Mouse (Mus musculus) heart, embryonic 15.5 days (tissue): Measurements from ENCODE around the gene Plppr2. TPM values are rescaled to one million over a fixed set of nuclear protein-coding genes. Genes with fewer than 3 reads are reported as not detected.

Experiments
- ATAC-seq: fragments of 200-750 bp; cut with Nextera tagmentation; replicated peaks from 2 replicates; pipeline ENCODE4 v1.8.0; 2017; ENCODE audit warnings: low read depth, moderate TSS enrichment; ENCODE audit not compliant: insufficient number of reproducible peaks, insufficient read depth, low FRiP score
- H3K27ac ChIP-seq: fragments of 300-500 bp; sonication (generic); 2 replicates; pipeline ENCODE4 v1.5.1; 2015; ENCODE audit warnings: mild to moderate bottlenecking, inconsistent platforms
- H3K27me3 ChIP-seq: fragments of 300-500 bp; sonication (generic); 2 replicates; pipeline ENCODE4 v1.6.1; 2015; ENCODE audit warnings: inconsistent platforms
- H3K36me3 ChIP-seq: fragments of 300-500 bp; sonication (generic); 2 replicates; pipeline ENCODE4 v1.6.1; 2015; ENCODE audit warnings: mild to moderate bottlenecking, inconsistent platforms
- H3K4me1 ChIP-seq: fragments of 300-500 bp; sonication (generic); replicated peaks from 2 replicates; pipeline ENCODE4 v1.6.1; 2015; ENCODE audit warnings: inconsistent platforms
- H3K4me2 ChIP-seq: fragments of 300-500 bp; sonication (generic); 2 replicates; pipeline ENCODE4 v1.6.1; 2015; ENCODE audit warnings: inconsistent platforms, mild to moderate bottlenecking, moderate library complexity
- H3K4me3 ChIP-seq: fragments of 300-500 bp; sonication (generic); 2 replicates; pipeline ENCODE4 v1.5.1; 2015; ENCODE audit warnings: mild to moderate bottlenecking, inconsistent platforms
- H3K9ac ChIP-seq: fragments of 300-500 bp; sonication (generic); 2 replicates; pipeline ENCODE4 v1.6.1; 2015; ENCODE audit warnings: mild to moderate bottlenecking, inconsistent platforms
- H3K9me3 ChIP-seq: fragments of 300-500 bp; sonication (generic); replicated peaks from 2 replicates; pipeline ENCODE4 v1.6.1; 2016; ENCODE audit warnings: inconsistent platforms
- WGBS: fragments of 180-500 bp; shearing (Covaris S2); methylation state at CpG from one replicate; pipeline ENCODE4 v1.1.7; 2015; ENCODE audit warnings: mixed read lengths; 5-methylcytosine and 5-hydroxymethylcytosine counted together
- polyA plus RNA-seq: library from polyadenylated mRNA; unstranded; fragments of >200 nt; fragmentation: Nextera tagmentation; extraction: Ambion mirVana; gene quantifications from 2 replicates; pipeline ENCODE4 v1.2.1, GENCODE M21; 2015

Gene Plppr2
- polyA plus RNA-seq, 1 experiment from 2014 or later: 3.2 TPM

DNA sequence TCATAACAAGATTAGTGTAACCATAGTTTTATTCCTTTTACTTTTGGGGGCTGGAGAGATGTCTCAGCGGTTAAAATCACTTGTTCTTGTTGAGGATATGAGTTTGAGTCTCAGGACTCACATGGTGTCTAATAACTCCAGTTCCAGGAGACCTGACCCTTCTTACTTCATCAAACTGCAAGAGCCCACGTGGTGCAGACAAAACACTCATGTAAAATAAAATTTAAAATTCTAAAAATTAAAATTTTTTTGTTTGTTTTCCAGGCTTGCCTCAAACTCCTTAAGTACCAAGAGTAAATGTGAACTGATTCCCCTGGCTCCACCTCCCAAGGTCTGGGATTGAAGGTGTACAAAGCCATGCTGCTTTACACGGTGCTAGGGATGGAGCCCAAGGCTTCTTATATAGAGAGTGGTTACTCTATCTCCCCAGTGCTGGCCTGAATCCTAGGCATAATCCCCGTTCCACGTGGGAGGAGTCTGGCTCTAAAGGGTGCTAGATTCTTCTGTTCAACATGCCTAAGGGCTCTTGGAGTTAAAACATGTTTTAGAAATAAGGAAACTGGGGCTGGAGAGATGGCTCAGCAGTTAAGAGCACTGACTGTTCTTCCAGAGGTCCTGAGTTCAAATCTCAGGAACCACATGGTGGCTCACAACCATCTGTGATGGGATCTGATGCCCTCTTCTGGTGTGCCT lies 18.0 kb upstream of the Plppr2 start:
- H3K27ac ChIP-seq: no peak overlapping the region

DNA sequence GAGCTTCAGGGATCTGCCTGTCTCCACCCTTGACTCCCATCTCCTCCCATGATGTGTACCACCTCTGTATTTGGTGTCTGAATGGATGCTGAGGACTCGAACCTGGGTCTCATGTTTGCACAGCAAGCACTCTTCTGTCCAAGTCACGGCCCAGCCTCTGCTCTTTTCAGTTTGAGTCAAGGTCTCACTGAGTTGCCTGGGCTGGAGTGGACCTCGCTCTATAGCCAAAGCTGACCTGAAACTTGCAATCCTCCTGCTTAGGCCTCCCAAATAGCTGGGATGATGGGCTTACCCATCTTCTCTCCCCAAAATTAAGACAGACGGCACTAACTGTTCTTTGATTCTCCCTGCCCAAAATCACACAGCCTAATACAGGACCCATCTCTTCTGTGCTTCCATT lies 13.8 kb upstream of the Plppr2 start:
- no peaks in the 10 kb centered on the region for H3K36me3 ChIP-seq
- no peaks in the 10 kb centered on the region for H3K27me3 ChIP-seq
- peak overlapping the region; percentile 82 for H3K27ac ChIP-seq
- H3K9ac ChIP-seq: no peak overlapping the region
- H3K9me3 ChIP-seq: no peaks in the 10 kb centered on the region
- WGBS: 87% methylated on average over 4 of the region's 4 CpGs
- no peak for ATAC-seq
- peaks cover 40% of the 10 kb centered on the region for H3K4me1 ChIP-seq
- no peak overlapping the region for H3K4me2 ChIP-seq
- H3K4me3 ChIP-seq: no peak overlapping the region

More for the DNA sequence above, 18.0 kb upstream of the Plppr2 start:
- Histone ChIP-seq H3K27me3 (no peaks in the 10 kb centered on the region), H3K9ac (no peak overlapping the region), H3K36me3 (no peaks in the 10 kb centered on the region; the same call in 1 of the 2 replicates), H3K4me3 (peak overlapping the region; percentile 66), H3K4me1 (peaks cover 19% of the 10 kb centered on the region), H3K4me2 (peak overlapping the region; percentile 97), H3K9me3 (no peaks in the 10 kb centered on the region)
- ATAC-seq: no peak
- 16% methylated on average over 5 of the region's 5 CpGs for WGBS

DNA sequence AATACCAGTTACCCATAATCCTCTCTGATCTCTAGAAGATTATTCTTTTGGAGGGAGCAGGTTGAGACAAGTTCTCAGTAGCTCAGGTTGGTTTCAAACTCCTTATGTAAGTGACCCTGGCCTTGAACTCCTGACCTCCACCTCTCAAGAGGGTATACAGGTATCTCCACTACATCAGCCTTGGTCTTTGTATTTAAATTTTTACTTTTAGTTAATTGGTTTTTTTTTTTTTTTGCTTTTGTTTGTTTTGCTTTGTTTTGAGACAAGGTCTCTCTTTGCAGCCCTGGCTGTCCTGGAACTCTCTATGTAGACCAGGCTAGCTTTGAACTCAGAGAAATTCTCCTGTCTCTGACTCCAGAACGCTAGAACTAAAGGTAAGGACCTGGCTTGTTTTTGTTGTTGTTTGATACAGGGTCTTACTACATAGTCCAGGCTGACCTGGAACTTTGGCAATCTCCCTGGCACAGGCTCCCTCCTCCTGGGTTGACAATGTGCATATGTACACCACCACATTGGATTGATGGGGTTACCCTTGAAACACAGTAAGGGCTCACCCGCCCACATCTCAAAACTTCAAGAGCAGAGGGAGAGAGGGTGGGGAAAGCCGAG lies 13.2 kb upstream of the Plppr2 start:
- Histone ChIP-seq H3K9me3 (no peaks in the 10 kb centered on the region), H3K4me1 (peaks cover 34% of the 10 kb centered on the region), H3K27ac (peak overlapping the region; percentile 82), H3K27me3 (no peaks in the 10 kb centered on the region), H3K36me3 (no peaks in the 10 kb centered on the region), H3K4me2 (no peak overlapping the region; the same call in 1 of the 2 replicates), H3K4me3 (no peak overlapping the region), H3K9ac (no peak overlapping the region)
- no peak for ATAC-seq
- WGBS: 25% methylated on average over 3 of the region's 3 CpGs

DNA sequence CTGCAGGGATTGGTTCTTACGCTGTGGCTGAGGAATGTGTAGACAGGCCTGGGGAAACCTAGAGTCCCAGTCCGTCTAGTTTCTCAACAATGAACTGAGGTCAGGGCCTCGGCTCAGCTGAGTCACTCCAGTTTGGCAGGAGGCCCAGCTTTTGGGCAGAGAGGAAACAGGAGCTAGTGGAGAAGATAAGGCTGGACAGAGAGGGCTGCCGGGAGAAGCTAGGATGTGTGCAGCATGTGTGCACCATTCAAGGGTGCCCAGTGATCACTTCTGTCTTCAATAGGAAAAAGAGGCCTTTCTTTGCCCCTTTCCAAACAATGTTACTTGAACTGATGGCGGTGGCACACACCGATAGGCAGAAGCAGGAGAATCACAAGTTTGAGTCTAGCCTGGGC lies 12.7 kb upstream of the Plppr2 start:
- H3K27ac ChIP-seq: peak overlapping the region; percentile 82
- no peaks in the 10 kb centered on the region for H3K27me3 ChIP-seq
- H3K9me3 ChIP-seq: no peaks in the 10 kb centered on the region
- no peak overlapping the region for H3K9ac ChIP-seq
- H3K36me3 ChIP-seq: no peaks in the 10 kb centered on the region
- peaks cover 34% of the 10 kb centered on the region for H3K4me1 ChIP-seq
- no peak overlapping the region for H3K4me3 ChIP-seq
- H3K4me2 ChIP-seq: no peak overlapping the region; the same call in 1 of the 2 replicates
- 29% methylated on average over 6 of the region's 6 CpGs for WGBS
- peak; percentile 88 for ATAC-seq

DNA sequence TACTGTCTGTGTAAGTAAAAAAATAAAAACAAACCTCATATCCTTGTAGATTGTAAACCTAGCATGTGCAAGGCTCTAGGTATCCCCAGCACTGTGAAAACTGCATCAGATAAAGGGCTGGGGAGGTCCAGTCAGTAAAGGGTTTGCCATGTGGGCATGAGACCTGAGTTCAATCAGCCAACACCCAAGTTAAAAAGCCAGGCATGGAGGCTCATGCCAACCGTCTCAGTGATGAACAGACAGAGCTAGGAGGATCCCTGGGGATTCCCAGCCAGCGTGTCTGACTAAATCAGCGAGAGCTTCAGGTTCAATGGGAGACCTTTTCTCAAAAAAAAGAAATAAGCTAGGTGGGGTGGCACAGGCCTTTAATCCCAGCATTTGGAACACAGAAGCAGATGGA lies 11.8 kb upstream of the Plppr2 start:
- no peak overlapping the region for H3K4me3 ChIP-seq
- no peaks in the 10 kb centered on the region for H3K36me3 ChIP-seq
- no peak overlapping the region for H3K9ac ChIP-seq
- H3K4me1 ChIP-seq: peaks cover 34% of the 10 kb centered on the region
- ATAC-seq: no peak
- 90% methylated on average over 3 of the region's 3 CpGs for WGBS
- no peak overlapping the region for H3K27ac ChIP-seq
- H3K9me3 ChIP-seq: no peaks in the 10 kb centered on the region
- H3K27me3 ChIP-seq: no peaks in the 10 kb centered on the region
- H3K4me2 ChIP-seq: no peak overlapping the region

DNA sequence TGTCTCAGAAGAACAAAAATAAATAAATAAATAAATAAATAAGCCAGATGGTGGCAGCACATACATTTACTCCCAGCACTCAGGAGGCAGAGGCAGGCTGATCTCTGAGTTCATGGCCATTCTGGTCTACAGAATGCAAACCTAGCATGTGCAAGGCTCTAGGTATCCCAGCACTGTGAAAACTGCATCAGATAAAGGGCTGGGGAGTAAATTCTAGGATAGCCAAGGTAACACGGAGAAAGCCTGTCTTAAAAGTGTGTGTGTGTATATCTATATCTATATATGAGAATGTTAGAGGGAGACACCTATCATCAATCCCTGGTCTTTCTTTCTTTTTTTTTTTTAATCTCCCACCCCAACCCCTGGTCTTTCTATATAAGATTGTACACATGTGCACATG lies 11.3 kb upstream of the Plppr2 start:
- WGBS: 96% methylated on average over 1 of the region's 1 CpGs
- no peak for ATAC-seq
- Histone ChIP-seq H3K9ac (no peak overlapping the region), H3K4me2 (no peak overlapping the region), H3K9me3 (no peaks in the 10 kb centered on the region), H3K4me3 (no peak overlapping the region), H3K4me1 (peaks cover 34% of the 10 kb centered on the region), H3K27ac (no peak overlapping the region), H3K36me3 (no peaks in the 10 kb centered on the region), H3K27me3 (no peaks in the 10 kb centered on the region)

DNA sequence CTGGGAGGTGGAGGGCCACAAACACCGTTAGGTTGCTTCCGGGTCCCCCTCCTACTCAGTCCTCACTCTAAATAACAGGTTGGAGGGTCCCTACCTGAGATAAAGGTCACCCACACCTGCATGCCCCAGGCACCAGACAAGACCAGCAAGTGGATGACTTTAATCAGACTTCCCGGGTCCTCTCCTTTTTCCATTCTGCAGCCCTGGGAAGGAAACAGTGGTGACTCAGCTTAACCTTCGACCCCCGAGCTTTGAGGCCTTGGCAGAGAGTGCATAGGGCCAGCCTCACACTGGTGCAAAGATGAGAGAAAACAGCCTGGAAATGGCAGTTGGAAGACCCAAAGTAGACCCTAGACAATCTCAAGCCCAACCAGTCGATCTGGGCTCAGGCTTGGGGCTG lies 10.7 kb upstream of the Plppr2 start:
- 0 out of 2 replicates have a peak overlapping the region, but pooled peaks have one; percentile 62 for H3K9ac ChIP-seq
- H3K27ac ChIP-seq: no peak overlapping the region
- H3K27me3 ChIP-seq: no peaks in the 10 kb centered on the region
- no peak for ATAC-seq
- 62% methylated on average over 6 of the region's 6 CpGs for WGBS
- no peaks in the 10 kb centered on the region for H3K9me3 ChIP-seq
- H3K4me1 ChIP-seq: peaks cover 34% of the 10 kb centered on the region
- H3K4me3 ChIP-seq: peak overlapping the region; percentile 60
- peak overlapping the region; percentile 69 for H3K4me2 ChIP-seq
- no peaks in the 10 kb centered on the region for H3K36me3 ChIP-seq

DNA sequence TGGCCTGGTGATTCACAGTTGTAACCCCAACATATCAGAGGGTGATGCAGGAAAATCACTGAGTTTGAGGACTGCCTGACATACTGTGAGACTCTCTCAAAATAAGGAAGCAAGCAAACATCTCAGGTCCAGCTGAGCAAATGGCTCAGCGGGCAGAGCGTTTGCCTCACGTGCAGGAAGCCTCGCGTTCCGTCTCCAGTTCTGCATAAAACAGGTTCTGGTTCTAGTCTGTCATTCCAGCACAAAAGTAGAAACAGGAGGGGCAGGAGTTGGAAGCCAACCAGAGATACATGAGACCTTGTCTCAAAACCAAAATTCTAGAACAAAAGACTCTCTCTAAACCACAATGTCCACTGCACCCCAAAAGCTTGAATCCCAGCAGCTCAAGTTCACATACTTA lies 10.0 kb upstream of the Plppr2 start:
- Histone ChIP-seq H3K4me3 (peak overlapping the region; percentile 60), H3K9ac (peak overlapping the region; percentile 62), H3K9me3 (no peaks in the 10 kb centered on the region), H3K36me3 (no peaks in the 10 kb centered on the region), H3K27me3 (no peaks in the 10 kb centered on the region), H3K4me1 (peaks cover 34% of the 10 kb centered on the region), H3K4me2 (peak overlapping the region; percentile 69), H3K27ac (peak overlapping the region; percentile 74)
- WGBS: under 1% methylated on average over 6 of the region's 6 CpGs
- ATAC-seq: no peak

DNA sequence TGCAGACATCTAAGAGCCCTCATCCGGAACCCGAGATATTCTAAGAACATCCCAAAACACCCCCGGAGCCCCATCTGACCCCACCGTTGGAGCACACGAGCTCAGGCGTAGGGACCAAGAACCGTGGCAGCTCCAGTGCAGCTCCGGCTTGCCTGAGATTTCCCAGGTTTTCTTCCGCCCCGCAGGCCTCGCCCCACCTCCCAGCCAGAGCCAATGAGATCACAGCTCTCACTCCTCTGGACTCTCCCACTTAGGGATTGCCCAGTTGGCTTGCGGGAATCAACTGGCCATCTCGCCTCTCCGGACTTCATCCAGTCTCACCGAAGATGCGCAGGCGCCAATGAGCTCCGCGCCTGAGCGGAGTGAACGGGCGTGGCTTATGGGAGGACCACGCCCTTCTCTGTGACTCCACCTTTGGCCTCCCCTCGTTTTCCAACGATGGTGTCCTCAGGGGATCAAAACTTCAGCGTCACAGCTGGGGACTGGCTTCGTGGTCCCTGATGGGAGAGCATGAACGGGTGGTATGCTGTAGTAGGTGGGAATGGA lies 9.6 kb upstream of the Plppr2 start, which contains the start of the genes Ccdc159 and Tmem205:
Gene Ccdc159, plus strand, starts transcription at position 264 of the 546 bp plus-strand sequence.
Gene Tmem205, minus strand, starts transcription at position 349 of the 546 bp plus-strand sequence.
- peak within 1 kb of the TSS; percentile 69 for H3K4me2 ChIP-seq
- peak; percentile 92 for ATAC-seq
- peak within 1 kb of the TSS; percentile 74 for H3K27ac ChIP-seq
- H3K4me1 ChIP-seq: peaks cover 34% of the 10 kb centered on the region
- H3K9me3 ChIP-seq: no peaks in the 10 kb centered on the region
- under 1% methylated on average over 28 of the region's 28 CpGs for WGBS
- H3K27me3 ChIP-seq: no peaks in the 10 kb centered on the region
- H3K36me3 ChIP-seq: no peaks in the 10 kb centered on the region
- peak within 1 kb of the TSS; percentile 60 for H3K4me3 ChIP-seq
- peak within 1 kb of the TSS; percentile 62 for H3K9ac ChIP-seq

DNA sequence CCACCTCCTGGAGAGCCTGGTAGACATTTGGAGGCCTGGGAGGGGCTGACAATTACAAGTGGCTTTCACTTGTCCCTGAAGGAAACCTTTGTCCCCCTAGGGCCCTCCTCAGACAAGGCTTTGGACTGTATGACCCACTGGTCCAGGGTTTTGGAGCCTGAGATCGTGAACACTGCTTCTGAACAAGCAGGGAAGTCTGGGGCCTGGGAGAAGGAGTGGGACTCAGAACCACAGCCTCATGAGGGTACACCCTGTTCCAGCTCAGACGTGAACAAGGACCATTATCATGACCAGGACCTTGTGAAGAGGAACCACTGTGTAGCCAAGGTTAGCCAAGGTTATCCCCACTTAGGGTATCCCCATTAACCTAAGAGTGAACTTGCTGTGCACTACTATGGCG lies 7.6 kb upstream of the Plppr2 start:
- WGBS: 89% methylated on average over 3 of the region's 3 CpGs
- ATAC-seq: no peak

DNA sequence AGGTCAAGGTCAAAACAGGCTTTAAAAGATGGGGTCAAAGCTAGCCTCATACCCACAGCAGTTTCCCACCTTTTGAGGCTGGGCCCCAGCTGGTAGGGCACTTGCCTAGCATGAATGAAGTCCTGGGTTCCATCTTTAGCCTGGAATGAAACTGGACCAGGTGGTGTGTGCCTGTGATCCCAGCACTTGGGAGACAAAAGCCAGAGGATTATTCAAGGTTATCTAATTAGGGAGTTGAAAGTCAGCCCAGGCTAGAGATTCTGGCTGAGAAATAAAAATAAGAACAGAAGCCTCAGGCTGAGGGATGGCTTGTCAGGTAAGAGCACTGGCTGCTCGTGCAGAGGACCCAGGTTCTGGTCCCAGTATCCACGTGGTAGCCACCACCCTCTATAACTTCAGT lies 4.8 kb upstream of the Plppr2 start:
- Histone ChIP-seq H3K9ac (no peak overlapping the region), H3K4me2 (no peak overlapping the region), H3K4me3 (no peak overlapping the region), H3K36me3 (no peaks in the 10 kb centered on the region), H3K27ac (no peak overlapping the region), H3K27me3 (no peaks in the 10 kb centered on the region), H3K4me1 (peaks cover 9% of the 10 kb centered on the region), H3K9me3 (no peaks in the 10 kb centered on the region)
- WGBS: 61% methylated on average over 2 of the region's 2 CpGs
- ATAC-seq: no peak

More for the DNA sequence above, 7.6 kb upstream of the Plppr2 start:
- Histone ChIP-seq H3K4me2 (no peak overlapping the region), H3K9ac (no peak overlapping the region), H3K4me1 (peaks cover 20% of the 10 kb centered on the region), H3K9me3 (no peaks in the 10 kb centered on the region), H3K36me3 (no peaks in the 10 kb centered on the region), H3K27ac (no peak overlapping the region), H3K27me3 (no peaks in the 10 kb centered on the region), H3K4me3 (no peak overlapping the region)
